Mouse (Mus musculus) forebrain, embryonic 11.5 days (tissue): ENCODE results near the gene Mapk8. TPM values are rescaled to one million over a fixed set of nuclear protein-coding genes. Genes with fewer than 3 reads are reported as not detected.

Experiments
- ATAC-seq: fragments of 200-750 bp; cut with Nextera tagmentation; replicated peaks from 2 replicates; pipeline ENCODE4 v1.8.0; 2017; ENCODE audit warnings: moderate TSS enrichment; ENCODE audit not compliant: low FRiP score
- DNase-seq: peaks from one replicate; pipeline ENCODE4 v3.0.0-alpha.2; 2017; ENCODE audit warnings: low spot score
- H3K27ac ChIP-seq: fragments of 300-500 bp; sonication (generic); 2 replicates; pipeline ENCODE4 v1.5.1; 2014; ENCODE audit warnings: low read depth, low read length
- H3K27me3 ChIP-seq: fragments of 300-500 bp; sonication (generic); 2 replicates; pipeline ENCODE4 v1.6.1; 2014; ENCODE audit warnings: mild to moderate bottlenecking, low read length, mixed read lengths; ENCODE audit not compliant: control insufficient read depth, insufficient read depth
- H3K36me3 ChIP-seq: fragments of 300-500 bp; sonication (generic); 2 replicates; pipeline ENCODE4 v1.6.1; 2014; ENCODE audit warnings: mild to moderate bottlenecking, low read length, moderate library complexity, mixed read lengths; ENCODE audit not compliant: control insufficient read depth, insufficient read depth
- H3K4me1 ChIP-seq: fragments of 300-500 bp; sonication (generic); replicated peaks from 2 replicates; pipeline ENCODE4 v1.6.1; 2014; ENCODE audit warnings: low read length, mixed read lengths; ENCODE audit not compliant: control insufficient read depth, insufficient read depth
- H3K4me2 ChIP-seq: fragments of 300-500 bp; sonication (generic); 2 replicates; pipeline ENCODE4 v1.6.1; 2014; ENCODE audit warnings: low read depth, mild to moderate bottlenecking, low read length, moderate library complexity, mixed read lengths; ENCODE audit not compliant: severe bottlenecking
- H3K4me3 ChIP-seq: fragments of 300-500 bp; sonication (generic); 2 replicates; pipeline ENCODE4 v1.5.1; 2014; ENCODE audit warnings: low read depth, low read length
- H3K9ac ChIP-seq: fragments of 300-500 bp; sonication (generic); 2 replicates; pipeline ENCODE4 v1.6.1; 2014; ENCODE audit warnings: low read length
- H3K9me3 ChIP-seq: fragments of 300-500 bp; sonication (generic); 2 replicates; pipeline ENCODE4 v1.6.1; 2016; ENCODE audit warnings: low read length, mixed read lengths; ENCODE audit not compliant: control insufficient read depth
- WGBS: fragments of 180-500 bp; shearing (Covaris S2); extraction: QIAGEN DNeasy Blood & Tissue Kit; methylation state at CpG from one replicate; pipeline ENCODE4 v1.1.7; 2014; 5-methylcytosine and 5-hydroxymethylcytosine counted together
- polyA plus RNA-seq: library from polyadenylated mRNA; unstranded; fragments of >200 nt; fragmentation: Nextera tagmentation; extraction: Ambion mirVana; gene quantifications from 2 replicates; pipeline ENCODE4 v1.2.1, GENCODE M21; 2014

Gene Mapk8
- polyA plus RNA-seq, 1 experiment from 2014 or later, result 24.9 TPM

- H3K36me3 ChIP-seq, result no peaks in the 10 kb centered on the region
- no peaks in the 10 kb centered on the region for H3K9me3 ChIP-seq
- WGBS, result 58% methylated on average over 10 of the region's 10 CpGs
- no peaks in the 10 kb centered on the region for H3K27me3 ChIP-seq
- H3K9ac ChIP-seq, result no peak overlapping the region
- ATAC-seq (no peak), DNase-seq (peak; percentile 41)
- H3K27ac ChIP-seq, result no peak overlapping the region
- H3K4me2 ChIP-seq, result no peak overlapping the region
- H3K4me1 ChIP-seq, result no peaks in the 10 kb centered on the region
- H3K4me3 ChIP-seq, result no peak overlapping the region
Measured at GRCm38 (mm10) chr14:33362807-33363206, 84.2 kb downstream of the Mapk8 start.

GRCm38 (mm10) chr14:33362122-33362521, 84.8 kb downstream of the Mapk8 start:
- Histone ChIP-seq H3K4me2 (no peak overlapping the region), H3K36me3 (no peaks in the 10 kb centered on the region), H3K9me3 (no peaks in the 10 kb centered on the region), H3K4me1 (no peaks in the 10 kb centered on the region), H3K9ac (no peak overlapping the region), H3K27ac (no peak overlapping the region), H3K4me3 (no peak overlapping the region), H3K27me3 (no peaks in the 10 kb centered on the region)
- 72% methylated on average over 14 of the region's 14 CpGs for WGBS
- no peak for ATAC-seq
- no peak for DNase-seq

- Histone ChIP-seq H3K36me3 (no peaks in the 10 kb centered on the region), H3K4me3 (no peak overlapping the region), H3K27me3 (no peaks in the 10 kb centered on the region), H3K9ac (no peak overlapping the region), H3K4me2 (no peak overlapping the region), H3K4me1 (no peaks in the 10 kb centered on the region), H3K27ac (no peak overlapping the region), H3K9me3 (no peaks in the 10 kb centered on the region)
- ATAC-seq (no peak), DNase-seq (no peak)
- WGBS, result 76% methylated on average over 4 of the region's 4 CpGs
Measured at GRCm38 (mm10) chr14:33361546-33361945, 85.4 kb downstream of the Mapk8 start.

GRCm38 (mm10) chr14:33358891-33359290, 88.1 kb downstream of the Mapk8 start:
- H3K4me3 ChIP-seq, result no peak overlapping the region
- ATAC-seq (no peak), DNase-seq (no peak)
- no peaks in the 10 kb centered on the region for H3K36me3 ChIP-seq
- no peaks in the 10 kb centered on the region for H3K4me1 ChIP-seq
- no peaks in the 10 kb centered on the region for H3K27me3 ChIP-seq
- no peak overlapping the region for H3K4me2 ChIP-seq
- no peak overlapping the region for H3K27ac ChIP-seq
- 86% methylated on average over 8 of the region's 8 CpGs for WGBS
- H3K9ac ChIP-seq, result no peak overlapping the region
- H3K9me3 ChIP-seq, result no peaks in the 10 kb centered on the region

- WGBS, result 70% methylated on average over 12 of the region's 12 CpGs
- Histone ChIP-seq H3K9me3 (no peaks in the 10 kb centered on the region), H3K27ac (no peak overlapping the region), H3K36me3 (no peaks in the 10 kb centered on the region), H3K9ac (no peak overlapping the region), H3K4me3 (no peak overlapping the region), H3K27me3 (no peaks in the 10 kb centered on the region), H3K4me2 (no peak overlapping the region), H3K4me1 (no peaks in the 10 kb centered on the region)
- DNase-seq (no peak), ATAC-seq (no peak)
Measured at GRCm38 (mm10) chr14:33357600-33358368, 89.2 kb downstream of the Mapk8 start.

- 85% methylated on average over 5 of the region's 5 CpGs for WGBS
- Histone ChIP-seq H3K4me3 (no peak overlapping the region), H3K4me1 (no peaks in the 10 kb centered on the region; the same call in 1 of the 2 replicates), H3K9me3 (no peaks in the 10 kb centered on the region), H3K9ac (no peak overlapping the region), H3K27ac (no peak overlapping the region), H3K27me3 (peaks cover 23% of the 10 kb centered on the region), H3K4me2 (no peak overlapping the region), H3K36me3 (no peaks in the 10 kb centered on the region)
- ATAC-seq, result no peak
- no peak for DNase-seq
Measured at GRCm38 (mm10) chr14:33355276-33355675, 91.7 kb downstream of the Mapk8 start.

- WGBS, result 83% methylated on average over 6 of the region's 6 CpGs
- no peak for ATAC-seq
- Histone ChIP-seq H3K4me2 (no peak overlapping the region), H3K4me3 (no peak overlapping the region), H3K27ac (no peak overlapping the region), H3K27me3 (peaks cover 30% of the 10 kb centered on the region), H3K9me3 (no peaks in the 10 kb centered on the region), H3K36me3 (no peaks in the 10 kb centered on the region), H3K4me1 (no peaks in the 10 kb centered on the region; the same call in 1 of the 2 replicates), H3K9ac (no peak overlapping the region)
- no peak for DNase-seq
Measured at GRCm38 (mm10) chr14:33352890-33353289, 94.1 kb downstream of the Mapk8 start.

GRCm38 (mm10) chr14:33351984-33352722, 94.8 kb downstream of the Mapk8 start:
- ATAC-seq (no peak), DNase-seq (no peak)
- H3K9me3 ChIP-seq, result no peaks in the 10 kb centered on the region
- H3K9ac ChIP-seq, result no peak overlapping the region
- 68% methylated on average over 6 of the region's 6 CpGs for WGBS
- no peak overlapping the region for H3K4me2 ChIP-seq
- H3K4me1 ChIP-seq, result no peaks in the 10 kb centered on the region; the same call in 1 of the 2 replicates
- no peak overlapping the region for H3K4me3 ChIP-seq
- peaks cover 30% of the 10 kb centered on the region for H3K27me3 ChIP-seq
- no peak overlapping the region for H3K27ac ChIP-seq
- H3K36me3 ChIP-seq, result no peaks in the 10 kb centered on the region
